Mouse (Mus musculus): ENCODE measurements around the gene Dgkh. TPM values are rescaled to one million over a fixed set of nuclear protein-coding genes. Genes with fewer than 3 reads are reported as not detected.

The Dgkh gene
- polyA plus RNA-seq, 1 experiment from 2014 or later = 0.26 TPM

DNA sequence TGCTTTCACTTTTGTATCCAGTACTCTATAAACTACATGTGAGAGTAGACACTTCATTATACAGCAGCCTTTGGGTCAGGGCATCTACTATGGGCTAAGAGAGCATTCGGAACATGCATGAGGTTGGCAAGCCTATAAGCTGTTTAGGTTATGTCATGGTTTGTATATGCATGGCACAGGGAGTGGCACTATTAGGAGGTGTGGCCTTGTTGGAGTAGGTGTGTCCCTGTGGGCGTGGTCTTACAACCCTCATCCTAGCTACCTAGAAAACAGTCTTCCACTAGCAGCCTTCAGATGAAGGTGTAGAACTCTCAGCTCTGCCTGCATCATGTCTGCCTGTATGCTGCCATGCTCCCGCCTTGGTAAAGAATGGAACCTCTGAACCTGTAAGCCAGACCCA is 139.6 kb downstream of the Dgkh start:
- WGBS (ENCODE audit: insufficient replicate concordance) = 63% methylated on average over 3 of the region's 3 CpGs
- ATAC-seq (ENCODE audit: low read depth) = no peak
- H3K4me2 ChIP-seq (ENCODE audit: low read depth, low read length) = no peak overlapping the region

DNA sequence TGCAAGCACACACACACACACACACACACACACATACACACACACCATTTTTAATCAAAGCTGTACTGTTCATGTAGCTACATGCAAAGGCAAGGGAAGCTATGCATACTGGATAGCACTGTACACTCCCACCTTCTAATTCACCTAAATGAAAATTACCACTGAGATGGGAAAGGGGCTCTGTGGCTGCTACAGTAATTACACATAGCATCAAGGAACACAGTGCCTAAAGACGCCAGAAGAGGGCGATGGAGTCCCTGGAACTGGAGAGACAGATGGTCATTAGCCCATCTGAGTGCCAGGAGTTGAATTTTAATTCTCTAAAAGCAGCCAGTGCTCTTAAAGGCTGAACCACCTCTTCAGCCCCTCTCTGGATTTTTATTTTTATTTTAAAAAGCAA is 142.2 kb downstream of the Dgkh start:
- Histone ChIP-seq H3K9me3 (replicated peaks; ENCODE audit: control insufficient read depth, low read length) (no peaks in the 10 kb centered on the region), H3K27ac (ENCODE audit: low read length) (no peak overlapping the region)
- 19% methylated on average over 2 of the region's 2 CpGs for WGBS (ENCODE audit: insufficient replicate concordance)

More for the DNA sequence above, 139.6 kb downstream of the Dgkh start:
- no peaks in the 10 kb centered on the region for H3K27me3 ChIP-seq (ENCODE audit: control insufficient read depth, insufficient read depth, low read depth, low read length)
- no peak overlapping the region for H3K9ac ChIP-seq (ENCODE audit: low read depth, low read length)
- H3K4me3 ChIP-seq (ENCODE audit: low read depth, low read length) = no peak overlapping the region
- H3K36me3 ChIP-seq (ENCODE audit: control insufficient read depth, insufficient read depth) = no peaks in the 10 kb centered on the region
- H3K27ac ChIP-seq (ENCODE audit: low read length) = no peak overlapping the region
- no peaks in the 10 kb centered on the region for H3K9me3 ChIP-seq (replicated peaks; ENCODE audit: control insufficient read depth, low read length)
- no peaks in the 10 kb centered on the region for H3K4me1 ChIP-seq (ENCODE audit: control insufficient read depth, low read depth, low read length)

DNA sequence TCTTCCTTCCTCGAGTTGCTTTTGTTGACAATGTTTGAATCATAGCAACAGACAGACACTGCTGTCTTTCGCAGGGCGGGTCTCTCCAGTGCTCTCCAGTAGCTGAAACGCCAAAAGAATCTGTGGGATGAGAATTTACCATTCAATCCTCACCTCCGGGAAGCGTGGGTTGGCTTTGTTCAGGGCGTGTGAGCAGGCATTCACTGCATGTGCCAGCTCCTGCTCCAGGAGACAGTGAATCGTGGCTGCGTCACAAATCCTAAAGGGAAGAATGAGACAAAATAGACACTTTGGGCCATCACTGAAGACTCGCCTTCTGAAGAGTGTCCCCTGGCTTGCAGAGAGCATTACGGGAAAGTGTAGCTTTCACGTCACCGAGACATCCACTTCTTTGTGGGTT is 148.4 kb downstream of the Dgkh start:
- H3K4me1 ChIP-seq (ENCODE audit: control insufficient read depth, low read depth, low read length) = no peaks in the 10 kb centered on the region
- 78% methylated on average over 13 of the region's 13 CpGs for WGBS (ENCODE audit: insufficient replicate concordance)
- H3K27me3 ChIP-seq (ENCODE audit: control insufficient read depth, insufficient read depth, low read depth, low read length) = no peaks in the 10 kb centered on the region
- H3K36me3 ChIP-seq (ENCODE audit: control insufficient read depth, insufficient read depth) = no peaks in the 10 kb centered on the region
- H3K27ac ChIP-seq (ENCODE audit: low read length) = no peak overlapping the region
- H3K4me3 ChIP-seq (ENCODE audit: low read depth, low read length) = no peak overlapping the region
- no peak overlapping the region for H3K4me2 ChIP-seq (ENCODE audit: low read depth, low read length)
- no peak for ATAC-seq (ENCODE audit: low read depth)
- H3K9me3 ChIP-seq (replicated peaks; ENCODE audit: control insufficient read depth, low read length) = no peaks in the 10 kb centered on the region
- H3K9ac ChIP-seq (ENCODE audit: low read depth, low read length) = no peak overlapping the region

More for the DNA sequence above, 142.2 kb downstream of the Dgkh start:
- Histone ChIP-seq H3K4me2 (ENCODE audit: low read depth, low read length) (no peak overlapping the region), H3K4me1 (ENCODE audit: control insufficient read depth, low read depth, low read length) (no peaks in the 10 kb centered on the region), H3K9ac (ENCODE audit: low read depth, low read length) (no peak overlapping the region), H3K4me3 (ENCODE audit: low read depth, low read length) (no peak overlapping the region), H3K36me3 (ENCODE audit: control insufficient read depth, insufficient read depth) (no peaks in the 10 kb centered on the region), H3K27me3 (ENCODE audit: control insufficient read depth, insufficient read depth, low read depth, low read length) (no peaks in the 10 kb centered on the region)
- no peak for ATAC-seq (ENCODE audit: low read depth)

DNA sequence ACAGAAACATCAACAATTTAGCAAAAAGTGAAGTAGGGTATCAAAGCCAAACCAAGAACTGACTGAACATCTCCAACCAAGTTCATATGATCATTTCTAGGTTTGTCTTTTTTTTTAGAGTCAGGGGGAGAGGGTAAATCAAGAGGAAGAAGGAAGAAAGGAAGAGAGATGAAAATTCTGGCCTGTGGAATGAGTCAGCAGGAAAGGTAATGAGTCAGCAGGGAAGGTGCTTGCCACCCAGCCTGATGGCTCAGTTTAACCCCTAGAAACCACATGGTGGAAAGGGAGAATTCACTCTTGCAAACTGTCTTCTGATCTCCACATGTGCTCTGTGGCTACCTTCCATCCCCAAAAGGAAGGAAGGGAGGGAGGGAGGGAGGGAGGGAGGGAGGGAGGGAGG is 149.4 kb downstream of the Dgkh start:
- Histone ChIP-seq H3K4me3 (ENCODE audit: low read depth, low read length) (no peak overlapping the region), H3K9me3 (replicated peaks; ENCODE audit: control insufficient read depth, low read length) (no peaks in the 10 kb centered on the region), H3K4me1 (ENCODE audit: control insufficient read depth, low read depth, low read length) (no peaks in the 10 kb centered on the region), H3K4me2 (ENCODE audit: low read depth, low read length) (no peak overlapping the region), H3K36me3 (ENCODE audit: control insufficient read depth, insufficient read depth) (no peaks in the 10 kb centered on the region), H3K27me3 (ENCODE audit: control insufficient read depth, insufficient read depth, low read depth, low read length) (no peaks in the 10 kb centered on the region), H3K9ac (ENCODE audit: low read depth, low read length) (no peak overlapping the region), H3K27ac (ENCODE audit: low read length) (no peak overlapping the region)
- 0 out of 2 replicates have a peak, but pooled peaks have one; percentile 27 for ATAC-seq (ENCODE audit: low read depth)

DNA sequence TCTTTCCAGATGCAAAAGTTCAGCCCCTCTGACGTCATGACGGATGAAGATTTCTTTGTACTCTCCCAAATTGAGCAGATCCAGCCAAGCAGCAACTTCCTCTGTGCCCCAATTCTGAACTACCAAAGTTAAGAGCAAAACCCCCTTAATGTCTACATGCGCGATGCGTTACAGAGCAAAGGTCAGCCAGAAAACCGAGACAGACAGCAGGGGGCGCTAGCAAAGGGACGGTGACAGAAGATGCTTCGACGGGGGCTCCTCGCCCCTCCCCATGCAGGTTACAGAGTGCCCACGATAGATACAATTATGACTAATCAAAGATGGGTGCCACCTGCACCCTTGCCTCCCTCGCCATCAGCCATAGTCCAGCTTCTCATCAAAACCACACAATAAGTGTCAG is 156.7 kb downstream of the Dgkh start:
- Histone ChIP-seq H3K9ac (ENCODE audit: low read depth, low read length) (no peak overlapping the region), H3K27ac (ENCODE audit: low read length) (no peak overlapping the region), H3K36me3 (ENCODE audit: control insufficient read depth, insufficient read depth) (no peaks in the 10 kb centered on the region), H3K27me3 (ENCODE audit: control insufficient read depth, insufficient read depth, low read depth, low read length) (no peaks in the 10 kb centered on the region), H3K4me1 (ENCODE audit: control insufficient read depth, low read depth, low read length) (no peaks in the 10 kb centered on the region), H3K4me3 (ENCODE audit: low read depth, low read length) (no peak overlapping the region), H3K9me3 (replicated peaks; ENCODE audit: control insufficient read depth, low read length) (no peaks in the 10 kb centered on the region), H3K4me2 (ENCODE audit: low read depth, low read length) (no peak overlapping the region)
- 64% methylated on average over 13 of the region's 13 CpGs for WGBS (ENCODE audit: insufficient replicate concordance)
- no peak for ATAC-seq (ENCODE audit: low read depth)

DNA sequence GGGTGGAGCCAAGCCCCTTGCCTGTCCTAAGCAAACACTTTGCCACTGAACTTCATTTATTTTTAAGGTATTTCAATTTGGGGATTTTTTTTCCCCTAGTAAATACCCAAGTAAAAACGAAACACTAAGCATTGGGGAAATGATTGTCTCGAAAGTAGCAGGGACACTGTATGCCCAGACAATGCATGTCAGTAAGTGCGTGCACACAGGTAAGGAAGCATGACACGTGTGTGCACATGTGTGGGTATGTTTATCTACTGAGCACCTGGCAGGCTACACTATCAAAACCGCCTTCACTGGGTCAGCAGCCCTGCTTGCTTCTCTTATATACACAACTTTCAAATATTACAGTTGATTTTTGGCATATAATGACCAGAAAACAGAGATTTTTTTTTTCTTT is 164.2 kb downstream of the Dgkh start:
- Histone ChIP-seq H3K36me3 (ENCODE audit: control insufficient read depth, insufficient read depth) (no peaks in the 10 kb centered on the region), H3K4me1 (ENCODE audit: control insufficient read depth, low read depth, low read length) (no peaks in the 10 kb centered on the region), H3K4me2 (ENCODE audit: low read depth, low read length) (no peak overlapping the region), H3K4me3 (ENCODE audit: low read depth, low read length) (no peak overlapping the region), H3K27ac (ENCODE audit: low read length) (no peak overlapping the region), H3K9me3 (replicated peaks; ENCODE audit: control insufficient read depth, low read length) (no peaks in the 10 kb centered on the region), H3K9ac (ENCODE audit: low read depth, low read length) (no peak overlapping the region), H3K27me3 (ENCODE audit: control insufficient read depth, insufficient read depth, low read depth, low read length) (no peaks in the 10 kb centered on the region)
- ATAC-seq (ENCODE audit: low read depth) = no peak
- WGBS (ENCODE audit: insufficient replicate concordance) = 65% methylated on average over 5 of the region's 5 CpGs

DNA sequence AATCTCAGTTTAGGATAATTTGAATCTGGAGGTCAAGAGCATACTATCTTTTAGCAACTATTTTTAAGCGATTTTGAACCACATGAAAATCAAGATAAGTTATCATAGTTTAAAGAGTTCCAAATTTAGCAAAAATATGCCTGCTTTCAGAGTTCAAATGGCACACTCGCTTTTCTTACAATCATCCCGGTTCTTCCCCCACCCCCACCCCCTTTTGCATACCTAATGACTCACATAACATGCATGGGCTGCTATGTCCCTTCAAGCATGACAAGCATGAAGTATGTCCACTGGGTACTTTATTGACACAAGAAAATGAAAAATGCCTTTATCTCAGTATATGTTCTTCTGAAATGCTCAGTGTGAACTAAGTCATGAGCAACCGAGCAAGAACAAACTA is 166.1 kb downstream of the Dgkh start:
- no peaks in the 10 kb centered on the region for H3K27me3 ChIP-seq (ENCODE audit: control insufficient read depth, insufficient read depth, low read depth, low read length)
- H3K27ac ChIP-seq (ENCODE audit: low read length) = no peak overlapping the region
- WGBS (ENCODE audit: insufficient replicate concordance) = 58% methylated on average over 4 of the region's 4 CpGs
- H3K4me2 ChIP-seq (ENCODE audit: low read depth, low read length) = no peak overlapping the region
- H3K9me3 ChIP-seq (replicated peaks; ENCODE audit: control insufficient read depth, low read length) = no peaks in the 10 kb centered on the region
- no peak overlapping the region for H3K4me3 ChIP-seq (ENCODE audit: low read depth, low read length)
- H3K4me1 ChIP-seq (ENCODE audit: control insufficient read depth, low read depth, low read length) = no peaks in the 10 kb centered on the region
- ATAC-seq (ENCODE audit: low read depth) = no peak
- no peak overlapping the region for H3K9ac ChIP-seq (ENCODE audit: low read depth, low read length)
- no peaks in the 10 kb centered on the region for H3K36me3 ChIP-seq (ENCODE audit: control insufficient read depth, insufficient read depth)

DNA sequence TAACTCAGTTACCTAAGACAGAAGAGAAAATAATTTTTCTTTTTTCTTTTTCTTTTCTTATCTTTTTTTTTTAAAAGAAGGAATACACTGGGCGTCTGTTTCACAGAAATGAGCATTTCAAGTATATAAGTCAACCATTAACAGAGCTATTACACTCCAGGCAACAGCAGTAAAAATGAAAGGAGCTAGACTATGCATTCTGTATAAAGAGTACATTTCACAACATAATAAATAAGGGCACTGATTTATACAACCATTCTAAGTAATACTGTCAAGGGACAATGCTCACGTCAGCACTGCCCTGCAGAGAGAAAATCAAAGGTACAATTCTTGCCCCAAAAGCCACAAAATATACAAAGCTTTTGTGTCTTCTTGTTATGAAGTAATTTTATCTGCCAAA is 168.3 kb downstream of the Dgkh start:
- no peaks in the 10 kb centered on the region for H3K27me3 ChIP-seq (ENCODE audit: control insufficient read depth, insufficient read depth, low read depth, low read length)
- no peaks in the 10 kb centered on the region for H3K4me1 ChIP-seq (ENCODE audit: control insufficient read depth, low read depth, low read length)
- H3K4me3 ChIP-seq (ENCODE audit: low read depth, low read length) = no peak overlapping the region
- whole genome bisulfite sequencing (ENCODE audit: insufficient replicate concordance) = 62% methylated on average over 2 of the region's 2 CpGs
- H3K27ac ChIP-seq (ENCODE audit: low read length) = no peak overlapping the region
- H3K9me3 ChIP-seq (replicated peaks; ENCODE audit: control insufficient read depth, low read length) = no peaks in the 10 kb centered on the region
- H3K36me3 ChIP-seq (ENCODE audit: control insufficient read depth, insufficient read depth) = no peaks in the 10 kb centered on the region
- no peak overlapping the region for H3K4me2 ChIP-seq (ENCODE audit: low read depth, low read length)
- no peak overlapping the region for H3K9ac ChIP-seq (ENCODE audit: low read depth, low read length)
- no peak for ATAC-seq (ENCODE audit: low read depth)

DNA sequence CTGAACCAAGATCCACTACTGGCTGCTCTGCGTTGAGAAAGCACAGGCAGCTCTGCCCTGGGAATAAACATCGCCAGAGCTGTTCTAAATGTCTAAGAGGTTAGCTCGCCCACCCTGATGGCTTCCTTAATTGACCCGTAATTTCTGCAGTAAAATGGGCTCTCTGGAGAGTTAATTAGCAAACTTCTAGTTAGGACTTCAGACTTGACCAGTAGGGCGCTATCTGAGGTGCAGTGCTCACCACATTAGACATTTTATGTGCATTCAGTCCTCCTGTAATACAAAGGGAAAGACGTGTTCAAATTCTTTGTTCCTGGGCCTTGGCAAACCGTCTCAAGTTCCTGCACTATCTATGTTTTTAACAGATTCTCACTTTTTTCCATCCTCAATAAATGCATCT is 169.4 kb downstream of the Dgkh start:
- Histone ChIP-seq H3K27me3 (ENCODE audit: control insufficient read depth, insufficient read depth, low read depth, low read length) (no peaks in the 10 kb centered on the region), H3K4me2 (ENCODE audit: low read depth, low read length) (no peak overlapping the region), H3K9me3 (replicated peaks; ENCODE audit: control insufficient read depth, low read length) (no peaks in the 10 kb centered on the region), H3K4me3 (ENCODE audit: low read depth, low read length) (no peak overlapping the region), H3K36me3 (ENCODE audit: control insufficient read depth, insufficient read depth) (no peaks in the 10 kb centered on the region), H3K4me1 (ENCODE audit: control insufficient read depth, low read depth, low read length) (no peaks in the 10 kb centered on the region), H3K9ac (ENCODE audit: low read depth, low read length) (no peak overlapping the region), H3K27ac (ENCODE audit: low read length) (no peak overlapping the region)
- no peak for ATAC-seq (ENCODE audit: low read depth)
- 67% methylated on average over 7 of the region's 7 CpGs for WGBS (ENCODE audit: insufficient replicate concordance)

DNA sequence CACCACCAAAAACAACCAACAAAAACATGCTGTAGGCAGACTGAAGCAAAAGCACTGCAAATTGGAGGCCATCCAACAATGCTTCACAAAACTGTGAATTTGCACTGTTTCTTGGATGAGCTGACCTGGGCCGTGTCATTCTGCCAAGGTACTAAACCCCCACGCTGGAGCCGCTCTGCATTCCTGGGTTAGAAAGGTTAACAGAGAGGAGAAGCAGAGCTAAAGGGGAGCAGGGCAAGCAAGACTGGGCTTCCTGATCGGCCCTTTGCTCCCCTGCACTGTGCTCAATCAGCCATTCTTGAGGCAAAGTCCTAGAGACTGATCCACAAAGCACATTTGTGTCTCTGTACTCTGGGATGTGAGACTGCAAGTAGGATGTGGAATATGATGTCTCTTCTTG is 170.5 kb downstream of the Dgkh start:
- Histone ChIP-seq H3K4me3 (ENCODE audit: low read depth, low read length) (no peak overlapping the region), H3K27ac (ENCODE audit: low read length) (no peak overlapping the region), H3K36me3 (ENCODE audit: control insufficient read depth, insufficient read depth) (no peaks in the 10 kb centered on the region), H3K27me3 (ENCODE audit: control insufficient read depth, insufficient read depth, low read depth, low read length) (no peaks in the 10 kb centered on the region), H3K9me3 (replicated peaks; ENCODE audit: control insufficient read depth, low read length) (no peaks in the 10 kb centered on the region), H3K9ac (ENCODE audit: low read depth, low read length) (no peak overlapping the region), H3K4me2 (ENCODE audit: low read depth, low read length) (no peak overlapping the region), H3K4me1 (ENCODE audit: control insufficient read depth, low read depth, low read length) (no peaks in the 10 kb centered on the region)
- ATAC-seq (ENCODE audit: low read depth) = no peak
- 66% methylated on average over 4 of the region's 4 CpGs for WGBS (ENCODE audit: insufficient replicate concordance)

Measured in liver, embryonic 16.5 days (tissue).